Mouse (Mus musculus) embryo, embryonic 9.5 days (tissue): ENCODE results near the gene Cox14.
A peak's percentile ranks its signal among the peaks of the same experiment; 100 is the strongest.
"Not testable (repeated sequence)": the region's sequence is repeated elsewhere in the genome, so short reads cannot be mapped to it uniquely, and the experiment has no call there.

Experiments used
- DNase-seq: peaks from one replicate; pipeline ENCODE4 v3.0.0-alpha.2; 2017; ENCODE audit errors: extremely low spot score

Gene Cox14

DNA sequence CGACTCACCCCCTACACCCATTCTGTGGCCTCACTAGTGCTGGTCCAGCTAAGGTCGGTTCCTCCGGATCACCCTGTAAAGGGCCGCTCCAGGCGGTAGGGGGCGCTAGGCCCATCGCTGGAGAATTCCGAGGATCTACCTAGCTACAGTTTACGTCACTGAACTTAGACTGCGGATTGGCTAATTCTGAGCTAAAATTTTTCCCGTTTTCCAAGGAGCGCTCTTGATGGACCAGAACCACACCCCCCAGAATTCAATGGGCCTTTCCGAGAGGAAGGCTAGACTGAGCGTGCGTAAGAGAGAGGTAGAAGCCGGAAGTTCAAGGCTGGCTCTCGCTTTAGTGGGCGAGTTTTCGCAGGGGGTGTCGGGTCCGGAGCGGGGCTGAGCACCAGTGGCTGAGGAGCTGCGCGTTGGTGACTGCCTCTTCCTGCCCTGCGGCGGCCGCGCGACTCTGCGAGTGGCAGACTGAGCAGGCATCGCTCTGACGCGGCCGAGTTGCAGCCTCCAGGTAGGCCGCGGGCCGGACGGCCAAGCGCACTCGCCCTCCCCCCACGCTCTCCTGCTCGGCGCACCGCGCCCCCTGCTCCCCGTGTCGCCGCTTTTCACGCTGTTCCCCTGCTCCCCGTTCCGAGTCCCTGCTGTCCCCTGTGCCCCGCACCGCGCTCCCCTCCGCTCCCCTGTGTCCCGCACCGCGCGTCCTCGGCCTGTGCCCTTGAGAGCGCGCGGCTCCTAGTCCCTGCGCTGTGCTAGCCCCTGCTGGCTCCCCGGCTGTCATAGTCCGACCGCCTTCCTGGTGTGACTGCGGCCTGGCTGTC is at the start of gene Cox14:
TSS of gene Cox14 (plus strand) at position 278 of the 815 bp plus-strand sequence.
- peak; percentile 97 for DNase-seq

- DNase-seq = no peak
Measured at GRCm38 (mm10) chr15:99677089-99677488, 48.3 kb upstream of the Cox14 start.

- DNase-seq = peak; percentile 62
Measured at GRCm38 (mm10) chr15:99678063-99678800, 47.2 kb upstream of the Cox14 start.

DNA sequence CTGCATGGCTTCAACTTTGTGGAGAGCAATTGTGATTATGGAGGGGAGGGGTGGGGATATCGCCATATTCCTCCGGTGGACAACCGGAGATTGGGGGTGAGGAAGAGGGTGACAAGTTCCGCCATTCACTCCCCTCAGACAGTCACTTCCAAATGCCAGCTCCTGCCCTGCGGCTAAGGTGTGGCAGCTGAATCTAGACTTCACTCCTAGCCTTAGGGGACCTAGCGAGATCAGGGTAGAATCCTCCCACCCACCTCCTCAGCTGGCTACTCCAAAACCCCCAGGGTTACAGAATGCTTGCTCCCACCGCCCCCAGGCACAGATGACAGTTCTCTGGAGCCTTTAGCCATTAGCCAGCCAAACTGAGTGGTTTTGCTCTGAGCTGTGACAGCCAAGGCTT is 46.4 kb upstream of the Cox14 start:
- DNase-seq = no peak

GRCm38 (mm10) chr15:99682880-99683279 is 42.5 kb upstream of the Cox14 start:
- no peak for DNase-seq

DNA sequence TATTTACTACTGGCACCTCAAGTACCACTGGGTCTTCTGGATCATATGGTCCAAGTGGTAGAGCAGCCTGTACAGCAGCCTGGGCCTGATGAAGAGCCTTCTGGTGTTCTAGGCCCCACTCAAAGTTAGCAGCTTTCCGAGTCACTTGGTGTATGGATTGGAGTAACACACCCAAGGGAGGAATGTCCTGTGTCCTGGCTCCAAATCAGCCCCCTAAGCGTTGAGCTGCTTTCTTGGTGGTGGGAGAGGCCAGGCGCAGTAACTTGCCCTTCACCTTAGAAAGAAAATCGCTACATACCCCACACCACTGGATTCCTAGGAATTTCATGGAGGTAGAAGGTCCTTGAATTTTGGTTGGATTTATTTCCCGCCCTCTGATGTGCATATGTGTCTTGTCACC is 41.3 kb upstream of the Cox14 start:
- no peak for DNase-seq

DNA sequence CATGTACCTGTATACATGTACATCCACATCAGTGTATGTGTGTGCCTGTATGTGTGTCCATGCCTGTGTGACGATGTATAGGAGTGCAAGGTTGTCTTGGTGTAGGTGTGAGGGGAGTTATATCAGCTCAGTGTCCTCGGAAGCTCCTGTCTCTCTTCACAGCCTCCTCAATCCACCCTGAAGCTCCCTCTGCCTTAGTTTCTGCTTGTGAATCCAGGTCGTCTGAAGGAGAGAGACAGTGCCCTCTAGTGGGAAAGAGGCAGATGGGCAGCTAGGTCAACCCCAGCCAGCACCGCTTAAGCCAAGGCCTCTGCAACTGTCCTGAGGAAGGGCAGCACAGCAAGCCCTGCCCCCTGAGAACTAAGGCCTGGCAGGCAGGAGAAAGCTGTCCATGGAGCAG is 36.7 kb upstream of the Cox14 start:
- peak; percentile 68 for DNase-seq

- no peak for DNase-seq
Measured at GRCm38 (mm10) chr15:99690924-99691323, 34.5 kb upstream of the Cox14 start.

- DNase-seq = no peak
Measured at GRCm38 (mm10) chr15:99691976-99692375, 33.4 kb upstream of the Cox14 start.

DNA sequence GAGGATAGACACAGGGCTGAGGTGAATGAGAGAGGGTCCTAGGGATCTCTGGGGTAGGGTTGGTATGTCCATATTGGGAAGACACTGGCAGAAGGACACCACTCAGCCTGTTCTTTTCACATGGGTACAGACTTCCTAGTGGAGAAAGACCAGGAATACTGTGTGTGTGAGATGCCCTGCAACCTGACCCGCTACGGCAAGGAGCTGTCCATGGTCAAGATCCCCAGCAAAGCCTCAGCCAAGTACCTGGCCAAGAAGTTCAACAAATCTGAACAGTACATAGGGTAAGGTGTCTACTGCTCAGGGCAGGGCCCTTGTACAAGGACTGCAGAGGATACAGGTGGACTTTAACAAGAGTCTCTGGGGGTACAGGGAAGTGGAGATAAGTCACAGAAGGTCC is 28.1 kb upstream of the Cox14 start:
- no peak for DNase-seq

- DNase-seq = no peak
Measured at GRCm38 (mm10) chr15:99698533-99699085, 26.8 kb upstream of the Cox14 start.

- DNase-seq = no peak
Measured at GRCm38 (mm10) chr15:99699715-99700114, 25.7 kb upstream of the Cox14 start.

DNA sequence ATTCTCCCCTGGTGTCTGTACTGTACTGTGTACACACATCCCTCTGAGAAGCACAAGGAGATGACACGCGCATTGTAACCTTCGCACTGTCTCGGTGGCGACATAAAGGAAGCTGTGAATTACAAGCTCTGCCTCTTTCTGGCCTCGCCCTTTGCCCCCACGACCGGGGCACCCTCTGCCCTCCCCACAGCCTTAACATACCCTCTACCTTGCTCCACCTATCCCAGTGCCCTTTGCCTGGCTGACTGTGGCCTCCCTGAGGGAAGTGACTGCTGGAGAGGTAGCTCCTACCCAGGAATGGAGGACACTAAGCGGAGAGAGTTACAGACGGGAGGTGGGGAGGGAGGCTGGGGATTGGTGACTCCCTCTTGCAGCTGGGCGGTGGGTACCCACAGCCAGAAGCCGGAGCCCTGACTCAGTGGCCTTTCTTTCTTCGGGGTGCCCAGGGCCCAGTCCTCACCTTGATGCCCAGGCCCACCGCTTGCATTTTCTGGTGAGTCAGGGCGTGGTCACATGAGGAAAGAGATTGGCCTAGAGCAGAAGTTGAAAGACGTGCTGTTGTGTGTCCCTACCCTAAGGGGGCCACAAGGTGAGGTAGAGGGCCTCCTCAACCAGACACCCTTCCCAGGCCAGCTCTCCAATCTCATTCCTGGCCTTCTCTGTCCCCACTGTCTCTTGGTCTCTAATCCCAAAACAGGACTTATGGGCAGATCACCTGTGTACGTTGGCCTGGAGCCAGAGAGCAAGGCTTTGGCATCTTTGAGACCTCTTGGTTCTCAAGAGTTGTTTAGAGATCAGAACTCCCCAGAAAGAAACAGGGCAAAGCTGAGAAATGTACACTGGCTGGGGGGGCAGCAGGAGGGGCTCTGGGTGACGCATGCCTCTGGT is 25.0 kb upstream of the Cox14 start:
- DNase-seq = no peak

DNA sequence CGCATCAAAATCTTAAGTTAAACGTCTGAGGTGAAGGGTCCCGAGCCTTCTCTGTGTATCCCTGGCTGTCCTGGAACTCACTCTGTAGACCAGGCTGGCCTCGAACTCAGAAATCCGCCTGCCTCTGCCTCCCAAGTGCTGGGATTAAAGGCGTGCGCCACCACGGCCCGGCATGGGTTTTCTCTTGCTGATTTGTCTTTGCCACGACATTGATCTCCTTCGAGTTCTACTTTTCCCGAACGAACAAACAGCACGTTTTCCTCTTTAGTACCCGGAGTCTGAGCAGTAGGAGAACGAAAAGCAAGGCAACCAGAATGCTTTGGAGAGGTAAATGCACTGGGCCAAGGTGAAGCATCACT is 23.8 kb upstream of the Cox14 start:
- DNase-seq = not testable (repeated sequence)

- DNase-seq = peak; percentile 99
Measured at GRCm38 (mm10) chr15:99701999-99702900, 23.2 kb upstream of the Cox14 start, which contains the start of gene Smarcd1. Gene Smarcd1, plus strand, starts transcription at chr15:99702129.

GRCm38 (mm10) chr15:99703104-99703503 is 22.3 kb upstream of the Cox14 start:
- DNase-seq = no peak

DNA sequence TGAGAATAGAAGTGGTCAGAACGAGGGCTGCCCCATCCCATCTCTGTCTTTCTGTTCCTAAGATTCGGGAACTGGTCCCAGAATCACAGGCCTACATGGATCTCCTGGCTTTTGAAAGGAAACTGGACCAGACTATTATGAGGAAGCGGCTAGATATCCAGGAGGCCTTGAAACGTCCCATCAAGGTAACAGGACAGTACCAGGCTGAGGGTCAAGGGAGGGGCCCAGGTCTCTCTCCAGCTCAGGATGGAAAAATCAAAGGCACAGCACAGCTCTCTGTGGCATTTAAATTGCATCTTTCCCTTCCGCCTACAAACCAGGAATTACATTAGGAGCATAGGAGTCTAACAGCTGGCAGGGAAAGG is 21.8 kb upstream of the Cox14 start:
- DNase-seq = no peak

GRCm38 (mm10) chr15:99704041-99704681 is 21.3 kb upstream of the Cox14 start:
- DNase-seq = no peak

GRCm38 (mm10) chr15:99704881-99705280 is 20.5 kb upstream of the Cox14 start:
- DNase-seq = no peak

- DNase-seq = peak; percentile 55
Measured at GRCm38 (mm10) chr15:99705440-99706048, 19.9 kb upstream of the Cox14 start, which contains the start of gene Gm17349. Gene Gm17349, minus strand, starts transcription at chr15:99705490.
